Mouse (Mus musculus): ENCODE measurements around the gene Exosc6. TPM values are rescaled to one million over a fixed set of nuclear protein-coding genes. Genes with fewer than 3 reads are reported as not detected.

Gene Exosc6
- total and polyA plus RNA-seq, 2 experiments = not detected

DNA sequence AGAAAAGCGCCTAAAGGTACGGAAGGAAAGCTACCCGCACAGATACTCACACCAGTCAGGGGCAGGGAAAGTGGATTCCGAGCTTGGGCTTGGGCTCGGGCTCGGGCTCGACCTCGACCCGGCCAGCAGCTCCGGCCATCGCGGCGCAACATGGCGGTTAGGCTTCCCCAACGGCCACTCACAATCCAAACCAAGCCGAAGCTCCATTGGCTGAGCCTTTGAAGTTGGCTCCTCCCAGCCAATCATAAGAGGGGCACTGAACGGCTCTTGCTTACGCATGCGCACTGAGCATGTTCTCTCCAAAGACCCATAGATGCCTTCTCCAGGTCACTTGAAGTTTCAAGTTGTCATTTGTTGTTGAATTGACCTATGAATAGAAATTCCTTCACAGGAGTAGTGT, 24.6 kb upstream of the Exosc6 start, which contains the start of gene Ddx19b:
Ddx19b (minus strand) TSS at position 180 of the 400 bp plus-strand sequence.
- Histone ChIP-seq H3K36me3 (ENCODE audit: control insufficient read depth, insufficient read depth, low read length) (no peaks in the 10 kb centered on the region), H3K27me3 (ENCODE audit: control insufficient read depth, insufficient read depth, low read length) (no peaks in the 10 kb centered on the region), H3K4me1 (ENCODE audit: control insufficient read depth, insufficient read depth, low read length) (peaks cover 14% of the 10 kb centered on the region), H3K27ac (replicated peaks; ENCODE audit: insufficient read depth, low read depth, low read length) (no peak within 1 kb of the TSS), H3K9ac (ENCODE audit: low read depth, low read length) (no peak within 1 kb of the TSS), H3K4me3 (ENCODE audit: insufficient read depth, low read depth, low read length) (no peak within 1 kb of the TSS), H3K79me2 (ENCODE audit: control insufficient read depth, insufficient read depth, low read length) (no peaks in the 10 kb centered on the region)
- no peak for DNase-seq (ENCODE audit: extremely low read depth, low read depth, low spot score)
- WGBS = 96% methylated on average over 19 of the region's 19 CpGs
- no peak for TF ChIP-seq POLR2A (IDR thresholded peaks at IDR 0.05; ENCODE audit: extremely low read depth, insufficient read depth, low read length)
- no peak for TF ChIP-seq CTCF (IDR thresholded peaks at IDR 0.05; ENCODE audit: low read depth, low read length)

DNA sequence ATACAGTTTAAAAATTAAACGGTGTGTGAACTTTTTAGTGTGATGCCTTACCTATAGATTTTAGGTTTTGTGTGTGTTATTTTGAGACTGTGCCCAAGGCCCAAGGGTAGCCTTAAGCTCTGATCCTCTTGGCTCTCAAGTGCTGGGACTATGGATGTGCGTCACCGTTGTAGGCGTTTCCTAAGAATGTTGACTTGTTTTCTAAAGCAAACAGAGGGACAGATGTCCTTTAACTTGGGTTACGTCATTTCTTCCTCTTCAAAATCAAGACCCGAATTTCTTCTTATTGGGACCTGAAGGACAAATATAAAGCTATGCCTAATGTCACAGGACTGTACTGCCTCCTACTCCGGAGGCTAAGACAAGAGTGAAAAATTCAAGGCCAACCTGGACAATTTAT, 23.2 kb upstream of the Exosc6 start, which contains the start of gene Aars:
Aars (plus strand) TSS at position 229 of the 400 bp plus-strand sequence.
- peaks cover 3% of the 10 kb centered on the region; the same call in 1 of the 2 replicates for H3K79me2 ChIP-seq (ENCODE audit: control insufficient read depth, insufficient read depth, low read length)
- peak; percentile 69 for DNase-seq (ENCODE audit: extremely low read depth, low read depth, low spot score)
- H3K27me3 ChIP-seq (ENCODE audit: control insufficient read depth, insufficient read depth, low read length) = no peaks in the 10 kb centered on the region
- WGBS = 66% methylated on average over 7 of the region's 7 CpGs
- no peak for TF ChIP-seq CTCF (IDR thresholded peaks at IDR 0.05; ENCODE audit: low read depth, low read length)
- no peak for TF ChIP-seq POLR2A (IDR thresholded peaks at IDR 0.05; ENCODE audit: extremely low read depth, insufficient read depth, low read length)
- peak within 1 kb of the TSS; percentile 94 for H3K27ac ChIP-seq (replicated peaks; ENCODE audit: insufficient read depth, low read depth, low read length)
- peaks cover 5% of the 10 kb centered on the region for H3K36me3 ChIP-seq (ENCODE audit: control insufficient read depth, insufficient read depth, low read length)
- H3K9ac ChIP-seq (ENCODE audit: low read depth, low read length) = peak within 1 kb of the TSS; percentile 85
- H3K4me1 ChIP-seq (ENCODE audit: control insufficient read depth, insufficient read depth, low read length) = peaks cover 14% of the 10 kb centered on the region
- H3K4me3 ChIP-seq (ENCODE audit: insufficient read depth, low read depth, low read length) = peak within 1 kb of the TSS; percentile 83

DNA sequence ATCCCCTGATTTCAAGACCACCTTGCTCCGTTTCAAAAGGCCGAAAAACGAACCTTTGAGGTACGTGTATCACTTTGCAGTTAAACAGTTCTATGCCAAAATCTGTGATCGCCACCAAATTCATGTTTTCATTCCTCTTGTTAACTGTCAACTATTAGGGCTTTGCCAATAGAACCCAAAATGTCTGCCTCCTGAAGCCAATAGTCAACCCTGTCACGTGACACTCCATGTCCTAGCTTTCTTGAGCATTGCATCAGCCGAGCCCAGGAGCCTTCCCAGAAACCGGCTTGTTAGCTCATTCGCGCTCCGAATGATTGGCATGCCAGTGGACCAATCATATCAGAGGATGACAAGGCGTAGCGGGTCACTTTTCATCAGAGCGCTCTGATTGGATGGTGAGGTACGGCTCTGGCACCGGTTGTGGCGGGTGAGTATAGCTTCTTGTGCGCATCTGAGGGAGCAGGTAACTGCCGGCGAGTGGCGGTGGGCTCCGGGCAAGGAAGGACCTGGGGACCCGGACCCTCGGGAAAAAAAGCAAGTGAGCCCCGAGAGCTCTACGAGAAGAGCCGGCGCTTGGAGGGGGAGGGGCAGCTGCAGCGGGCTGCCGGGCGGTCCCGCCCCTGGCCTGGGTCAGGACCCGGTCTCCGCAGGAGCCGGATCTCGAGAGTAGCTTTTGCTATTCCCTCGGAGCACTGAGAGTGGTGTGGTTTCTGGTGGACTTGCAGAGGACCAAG, 22.5 kb upstream of the Exosc6 start:
- peaks cover 13% of the 10 kb centered on the region for H3K4me1 ChIP-seq (ENCODE audit: control insufficient read depth, insufficient read depth, low read length)
- no peaks in the 10 kb centered on the region for H3K27me3 ChIP-seq (ENCODE audit: control insufficient read depth, insufficient read depth, low read length)
- H3K27ac ChIP-seq (replicated peaks; ENCODE audit: insufficient read depth, low read depth, low read length) = peak overlapping the region; percentile 94
- peaks cover 11% of the 10 kb centered on the region for H3K36me3 ChIP-seq (ENCODE audit: control insufficient read depth, insufficient read depth, low read length)
- TF ChIP-seq POLR2A (IDR thresholded peaks at IDR 0.05; ENCODE audit: extremely low read depth, insufficient read depth, low read length) = 0 out of 2 replicates have a peak, but pooled peaks have one; percentile 13
- TF ChIP-seq CTCF (IDR thresholded peaks at IDR 0.05; ENCODE audit: low read depth, low read length) = no peak
- H3K9ac ChIP-seq (ENCODE audit: low read depth, low read length) = peak overlapping the region; percentile 85
- DNase-seq (ENCODE audit: extremely low read depth, low read depth, low spot score) = peak; percentile 99
- peak overlapping the region; percentile 83 for H3K4me3 ChIP-seq (ENCODE audit: insufficient read depth, low read depth, low read length)
- peaks cover 3% of the 10 kb centered on the region; the same call in 1 of the 2 replicates for H3K79me2 ChIP-seq (ENCODE audit: control insufficient read depth, insufficient read depth, low read length)
- WGBS = 7% methylated on average over 37 of the region's 37 CpGs

DNA sequence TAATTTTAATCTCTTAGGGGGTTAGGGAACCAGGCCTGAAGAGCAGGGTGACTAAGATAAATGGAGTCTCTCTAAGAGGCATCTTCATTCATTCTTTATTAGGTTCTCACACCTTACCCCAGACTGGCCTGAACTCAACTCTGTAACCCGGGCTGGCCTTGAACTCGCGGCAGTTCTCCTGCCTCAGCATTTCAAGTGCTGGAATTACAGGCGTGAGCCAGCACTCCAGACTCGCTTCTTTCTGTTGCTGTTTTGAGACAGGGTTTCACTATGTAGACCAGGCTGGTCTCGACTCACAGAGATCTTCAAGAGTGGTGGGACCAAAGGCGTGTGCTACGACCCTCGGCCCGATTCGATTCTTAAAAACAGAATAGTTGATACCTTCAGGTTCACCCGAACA, 21.9 kb upstream of the Exosc6 start:
- peak overlapping the region; percentile 83 for H3K4me3 ChIP-seq (ENCODE audit: insufficient read depth, low read depth, low read length)
- H3K36me3 ChIP-seq (ENCODE audit: control insufficient read depth, insufficient read depth, low read length) = peaks cover 16% of the 10 kb centered on the region
- H3K27me3 ChIP-seq (ENCODE audit: control insufficient read depth, insufficient read depth, low read length) = no peaks in the 10 kb centered on the region
- 7% methylated on average over 12 of the region's 12 CpGs for WGBS
- peaks cover 13% of the 10 kb centered on the region for H3K4me1 ChIP-seq (ENCODE audit: control insufficient read depth, insufficient read depth, low read length)
- H3K27ac ChIP-seq (replicated peaks; ENCODE audit: insufficient read depth, low read depth, low read length) = peak overlapping the region; percentile 94
- TF ChIP-seq POLR2A (IDR thresholded peaks at IDR 0.05; ENCODE audit: extremely low read depth, insufficient read depth, low read length) (no peak), CTCF (IDR thresholded peaks at IDR 0.05; ENCODE audit: low read depth, low read length) (no peak)
- peaks cover 3% of the 10 kb centered on the region; the same call in 1 of the 2 replicates for H3K79me2 ChIP-seq (ENCODE audit: control insufficient read depth, insufficient read depth, low read length)
- DNase-seq (ENCODE audit: extremely low read depth, low read depth, low spot score) = peak; percentile 54
- H3K9ac ChIP-seq (ENCODE audit: low read depth, low read length) = peak overlapping the region; percentile 85

DNA sequence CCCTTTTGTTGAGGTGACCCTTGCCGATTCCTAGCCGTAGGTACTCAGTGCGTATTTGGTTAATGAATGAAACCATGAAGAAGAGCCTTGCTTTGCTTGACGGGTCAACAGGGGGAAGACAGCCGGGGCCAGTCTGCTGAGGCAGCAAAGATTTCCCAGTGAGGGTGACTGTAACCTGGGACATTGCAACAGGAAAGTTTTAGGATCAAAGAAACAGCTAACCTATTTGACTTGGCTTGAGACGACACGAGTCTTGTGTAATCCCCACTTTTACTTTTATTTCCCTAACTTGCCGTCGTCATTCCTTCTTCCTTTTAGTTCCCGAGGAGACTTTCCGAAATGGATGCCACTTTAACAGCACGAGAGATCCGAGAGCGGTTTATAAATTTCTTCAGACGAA, 19.5 kb upstream of the Exosc6 start:
- H3K9ac ChIP-seq (ENCODE audit: low read depth, low read length) = peak overlapping the region; percentile 65
- DNase-seq (ENCODE audit: extremely low read depth, low read depth, low spot score) = peak; percentile 92
- peaks cover 3% of the 10 kb centered on the region; the same call in 1 of the 2 replicates for H3K79me2 ChIP-seq (ENCODE audit: control insufficient read depth, insufficient read depth, low read length)
- H3K36me3 ChIP-seq (ENCODE audit: control insufficient read depth, insufficient read depth, low read length) = peaks cover 35% of the 10 kb centered on the region
- peaks cover 13% of the 10 kb centered on the region for H3K4me1 ChIP-seq (ENCODE audit: control insufficient read depth, insufficient read depth, low read length)
- peak overlapping the region; percentile 83 for H3K27ac ChIP-seq (replicated peaks; ENCODE audit: insufficient read depth, low read depth, low read length)
- no peaks in the 10 kb centered on the region for H3K27me3 ChIP-seq (ENCODE audit: control insufficient read depth, insufficient read depth, low read length)
- 33% methylated on average over 15 of the region's 15 CpGs for WGBS
- peak overlapping the region; percentile 61 for H3K4me3 ChIP-seq (ENCODE audit: insufficient read depth, low read depth, low read length)
- TF ChIP-seq POLR2A (IDR thresholded peaks at IDR 0.05; ENCODE audit: extremely low read depth, insufficient read depth, low read length) = no peak
- TF ChIP-seq CTCF (IDR thresholded peaks at IDR 0.05; ENCODE audit: low read depth, low read length) = no peak

DNA sequence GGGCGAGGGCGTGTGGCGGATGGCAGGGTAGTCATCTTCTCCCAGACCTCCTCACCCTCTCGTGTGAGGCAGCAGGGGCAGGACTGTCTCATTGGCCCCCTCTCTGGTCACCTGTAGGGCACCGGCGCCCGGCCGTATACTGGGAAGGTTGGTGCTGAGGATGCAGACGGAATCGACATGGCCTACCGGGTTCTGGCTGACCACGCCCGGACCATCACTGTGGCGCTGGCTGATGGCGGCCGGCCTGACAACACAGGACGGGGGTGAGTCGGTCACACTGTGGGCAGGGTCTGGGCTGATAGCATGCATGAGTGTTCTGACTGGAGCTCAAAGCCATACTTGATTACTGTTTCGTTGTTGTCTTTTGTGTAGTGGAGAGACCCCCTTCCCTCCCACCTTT, 13.6 kb upstream of the Exosc6 start:
- 97% methylated on average over 19 of the region's 19 CpGs for WGBS

More for the DNA sequence above, 13.6 kb upstream of the Exosc6 start:
- H3K4me3 ChIP-seq (ENCODE audit: insufficient read depth, low read depth, low read length) = no peak overlapping the region
- peaks cover 85% of the 10 kb centered on the region for H3K36me3 ChIP-seq (ENCODE audit: control insufficient read depth, insufficient read depth, low read length)
- TF ChIP-seq CTCF (IDR thresholded peaks at IDR 0.05; ENCODE audit: low read depth, low read length) (no peak), POLR2A (IDR thresholded peaks at IDR 0.05; ENCODE audit: extremely low read depth, insufficient read depth, low read length) (no peak)
- H3K9ac ChIP-seq (ENCODE audit: low read depth, low read length) = no peak overlapping the region
- H3K4me1 ChIP-seq (ENCODE audit: control insufficient read depth, insufficient read depth, low read length) = no peaks in the 10 kb centered on the region
- no peak overlapping the region for H3K27ac ChIP-seq (replicated peaks; ENCODE audit: insufficient read depth, low read depth, low read length)
- no peaks in the 10 kb centered on the region; the same call in 1 of the 2 replicates for H3K79me2 ChIP-seq (ENCODE audit: control insufficient read depth, insufficient read depth, low read length)
- no peak for DNase-seq (ENCODE audit: extremely low read depth, low read depth, low spot score)
- H3K27me3 ChIP-seq (ENCODE audit: control insufficient read depth, insufficient read depth, low read length) = no peaks in the 10 kb centered on the region
